Mouse (Mus musculus): ENCODE measurements around the gene Trim65. TPM values are rescaled to one million over a fixed set of nuclear protein-coding genes. Genes with fewer than 3 reads are reported as not detected.
A peak's percentile ranks its signal among the peaks of the same experiment; 100 is the strongest.

The Trim65 gene
- polyA plus RNA-seq, 1 experiment from 2014 or later: 2.3 TPM

GRCm38 (mm10) chr11:116161312-116161711 lies 30.4 kb upstream of the Trim65 start:
- peaks cover 24% of the 10 kb centered on the region for H3K4me1 ChIP-seq
- 61% methylated on average over 12 of the region's 12 CpGs for WGBS
- H3K36me3 ChIP-seq: peaks cover 81% of the 10 kb centered on the region
- no peaks in the 10 kb centered on the region for H3K9me3 ChIP-seq (replicated peaks)
- no peak overlapping the region for H3K9ac ChIP-seq
- no peak overlapping the region for H3K4me2 ChIP-seq (replicated peaks)
- no peak overlapping the region for H3K27ac ChIP-seq
- H3K4me3 ChIP-seq: no peak overlapping the region
- no peaks in the 10 kb centered on the region for H3K27me3 ChIP-seq
- no peak for ATAC-seq (ENCODE audit: low FRiP score)

- peaks cover 100% of the 10 kb centered on the region for H3K36me3 ChIP-seq
- WGBS: 93% methylated on average over 2 of the region's 2 CpGs
- no peak overlapping the region for H3K9ac ChIP-seq
- no peak overlapping the region for H3K4me2 ChIP-seq (replicated peaks)
- H3K4me1 ChIP-seq: no peaks in the 10 kb centered on the region
- no peak overlapping the region for H3K27ac ChIP-seq
- H3K4me3 ChIP-seq: no peak overlapping the region
- no peak for ATAC-seq (ENCODE audit: low FRiP score)
- no peaks in the 10 kb centered on the region for H3K9me3 ChIP-seq (replicated peaks)
- H3K27me3 ChIP-seq: no peaks in the 10 kb centered on the region
Measured at GRCm38 (mm10) chr11:116150960-116151359, 20.0 kb upstream of the Trim65 start.

GRCm38 (mm10) chr11:116149341-116149740 lies 18.4 kb upstream of the Trim65 start:
- H3K9me3 ChIP-seq (replicated peaks): no peaks in the 10 kb centered on the region
- no peaks in the 10 kb centered on the region; the same call in 1 of the 2 replicates for H3K4me1 ChIP-seq
- WGBS: 75% methylated on average over 6 of the region's 6 CpGs
- no peak for ATAC-seq (ENCODE audit: low FRiP score)
- no peak overlapping the region for H3K4me2 ChIP-seq (replicated peaks)
- H3K36me3 ChIP-seq: peaks cover 100% of the 10 kb centered on the region
- H3K4me3 ChIP-seq: no peak overlapping the region
- H3K9ac ChIP-seq: no peak overlapping the region
- H3K27ac ChIP-seq: no peak overlapping the region
- no peaks in the 10 kb centered on the region for H3K27me3 ChIP-seq

- H3K36me3 ChIP-seq: peaks cover 100% of the 10 kb centered on the region
- H3K9ac ChIP-seq: 0 out of 2 replicates have a peak overlapping the region, but pooled peaks have one; percentile 35
- no peaks in the 10 kb centered on the region for H3K27me3 ChIP-seq
- H3K4me1 ChIP-seq: no peaks in the 10 kb centered on the region; the same call in 1 of the 2 replicates
- H3K4me3 ChIP-seq: no peak overlapping the region
- no peaks in the 10 kb centered on the region for H3K9me3 ChIP-seq (replicated peaks)
- 0 out of 2 replicates have a peak overlapping the region, but pooled peaks have one; percentile 5 for H3K27ac ChIP-seq
- ATAC-seq (ENCODE audit: low FRiP score): no peak
- WGBS: 59% methylated on average over 20 of the region's 20 CpGs
- no peak overlapping the region for H3K4me2 ChIP-seq (replicated peaks)
Measured at GRCm38 (mm10) chr11:116148761-116149221, 17.9 kb upstream of the Trim65 start.

GRCm38 (mm10) chr11:116146294-116146985 lies 15.5 kb upstream of the Trim65 start:
- no peak for ATAC-seq (ENCODE audit: low FRiP score)
- H3K27me3 ChIP-seq: no peaks in the 10 kb centered on the region
- no peaks in the 10 kb centered on the region for H3K9me3 ChIP-seq (replicated peaks)
- no peaks in the 10 kb centered on the region; the same call in 1 of the 2 replicates for H3K4me1 ChIP-seq
- no peak overlapping the region for H3K27ac ChIP-seq
- H3K9ac ChIP-seq: no peak overlapping the region
- WGBS: 73% methylated on average over 25 of the region's 25 CpGs
- H3K36me3 ChIP-seq: peaks cover 98% of the 10 kb centered on the region
- H3K4me3 ChIP-seq: no peak overlapping the region
- no peak overlapping the region for H3K4me2 ChIP-seq (replicated peaks)

GRCm38 (mm10) chr11:116145481-116146293 lies 14.8 kb upstream of the Trim65 start:
- Histone ChIP-seq H3K27me3 (no peaks in the 10 kb centered on the region), H3K27ac (no peak overlapping the region), H3K4me3 (no peak overlapping the region), H3K4me2 (replicated peaks) (no peak overlapping the region), H3K9ac (no peak overlapping the region), H3K4me1 (no peaks in the 10 kb centered on the region; the same call in 1 of the 2 replicates), H3K36me3 (peaks cover 90% of the 10 kb centered on the region), H3K9me3 (replicated peaks) (no peaks in the 10 kb centered on the region)
- ATAC-seq (ENCODE audit: low FRiP score): no peak
- WGBS: 59% methylated on average over 18 of the region's 18 CpGs

GRCm38 (mm10) chr11:116143468-116143867 lies 12.5 kb upstream of the Trim65 start:
- H3K27ac ChIP-seq: no peak overlapping the region
- H3K4me1 ChIP-seq: no peaks in the 10 kb centered on the region; the same call in 1 of the 2 replicates
- H3K4me2 ChIP-seq (replicated peaks): no peak overlapping the region
- H3K9ac ChIP-seq: no peak overlapping the region
- WGBS: 91% methylated on average over 3 of the region's 3 CpGs
- peaks cover 68% of the 10 kb centered on the region for H3K36me3 ChIP-seq
- no peak overlapping the region for H3K4me3 ChIP-seq
- no peaks in the 10 kb centered on the region for H3K9me3 ChIP-seq (replicated peaks)
- no peak for ATAC-seq (ENCODE audit: low FRiP score)
- no peaks in the 10 kb centered on the region for H3K27me3 ChIP-seq

GRCm38 (mm10) chr11:116142211-116142991 lies 11.5 kb upstream of the Trim65 start:
- ATAC-seq (ENCODE audit: low FRiP score): no peak
- 68% methylated on average over 10 of the region's 10 CpGs for WGBS
- Histone ChIP-seq H3K9me3 (replicated peaks) (no peaks in the 10 kb centered on the region), H3K36me3 (peaks cover 58% of the 10 kb centered on the region), H3K27me3 (no peaks in the 10 kb centered on the region), H3K4me1 (peaks cover 6% of the 10 kb centered on the region; the same call in 1 of the 2 replicates), H3K4me3 (no peak overlapping the region), H3K4me2 (replicated peaks) (no peak overlapping the region), H3K9ac (peak overlapping the region; percentile 14; the same call in 1 of the 2 replicates), H3K27ac (no peak overlapping the region)

GRCm38 (mm10) chr11:116138468-116139138 lies 7.7 kb upstream of the Trim65 start, which contains the start of gene Mrpl38:
TSS of gene Mrpl38 (minus strand) at chr11:116138868.
- Histone ChIP-seq H3K4me3 (peak within 1 kb of the TSS; percentile 89), H3K9me3 (replicated peaks) (no peaks in the 10 kb centered on the region), H3K36me3 (peaks cover 39% of the 10 kb centered on the region), H3K27ac (peak within 1 kb of the TSS; percentile 72), H3K27me3 (no peaks in the 10 kb centered on the region), H3K4me1 (peaks cover 10% of the 10 kb centered on the region), H3K9ac (peak within 1 kb of the TSS; percentile 84), H3K4me2 (replicated peaks) (peak within 1 kb of the TSS; percentile 72)
- ATAC-seq (ENCODE audit: low FRiP score): peak; percentile 96
- under 1% methylated on average over 60 of the region's 60 CpGs for WGBS

GRCm38 (mm10) chr11:116138096-116138467 lies 7.2 kb upstream of the Trim65 start:
- Histone ChIP-seq H3K4me1 (peaks cover 10% of the 10 kb centered on the region), H3K36me3 (peaks cover 36% of the 10 kb centered on the region), H3K9me3 (replicated peaks) (no peaks in the 10 kb centered on the region), H3K4me2 (replicated peaks) (peak overlapping the region; percentile 72), H3K27ac (peak overlapping the region; percentile 72), H3K4me3 (peak overlapping the region; percentile 89), H3K9ac (peak overlapping the region; percentile 84), H3K27me3 (no peaks in the 10 kb centered on the region)
- ATAC-seq (ENCODE audit: low FRiP score): no peak
- 1% methylated on average over 20 of the region's 20 CpGs for WGBS

- Histone ChIP-seq H3K27me3 (no peaks in the 10 kb centered on the region), H3K4me2 (replicated peaks) (no peak overlapping the region), H3K9ac (no peak overlapping the region), H3K27ac (no peak overlapping the region), H3K9me3 (replicated peaks) (no peaks in the 10 kb centered on the region), H3K4me3 (no peak overlapping the region), H3K36me3 (peaks cover 37% of the 10 kb centered on the region), H3K4me1 (peaks cover 26% of the 10 kb centered on the region)
- 88% methylated on average over 10 of the region's 10 CpGs for WGBS
- ATAC-seq (ENCODE audit: low FRiP score): no peak
Measured at GRCm38 (mm10) chr11:116134171-116134570, 3.2 kb upstream of the Trim65 start.

Data from hindbrain, embryonic 12.5 days (tissue).